Mouse (Mus musculus) liver, postnatal 0 days (tissue): ENCODE measurements around the gene Sec14l2. TPM values are rescaled to one million over a fixed set of nuclear protein-coding genes. Genes with fewer than 3 reads are reported as not detected.

Experiments
- ATAC-seq: fragments of 200-750 bp; cut with Nextera tagmentation; 2 replicates; pipeline ENCODE4 v1.8.0; 2017; ENCODE audit warnings: mild to moderate bottlenecking, moderate library complexity
- DNase-seq: peaks from one replicate; pipeline ENCODE4 v3.0.0-alpha.2; 2016
- H3K27ac ChIP-seq: fragments of 300-500 bp; sonication (generic); 2 replicates; pipeline ENCODE4 v1.5.1; 2014; ENCODE audit warnings: antibody characterized with exemption, moderate library complexity, mild to moderate bottlenecking, low read depth
- H3K27me3 ChIP-seq: fragments of 300-500 bp; sonication (generic); 2 replicates; pipeline ENCODE4 v1.6.1; 2014; ENCODE audit warnings: low read length, control low read depth, mixed read lengths; ENCODE audit not compliant: insufficient read depth
- H3K36me3 ChIP-seq: fragments of 300-500 bp; sonication (generic); replicated peaks from 2 replicates; pipeline ENCODE4 v1.6.1; 2014; ENCODE audit warnings: mild to moderate bottlenecking, control low read depth, low read length, moderate library complexity, mixed read lengths; ENCODE audit not compliant: insufficient read depth
- H3K4me1 ChIP-seq: fragments of 300-500 bp; sonication (generic); 2 replicates; pipeline ENCODE4 v1.6.1; 2014; ENCODE audit warnings: antibody characterized with exemption, mild to moderate bottlenecking, control low read depth; ENCODE audit not compliant: insufficient read depth
- H3K4me2 ChIP-seq: fragments of 300-500 bp; sonication (generic); 2 replicates; pipeline ENCODE4 v1.6.1; 2014; ENCODE audit warnings: low read depth, mild to moderate bottlenecking, low read length, moderate library complexity, mixed read lengths
- H3K4me3 ChIP-seq: fragments of 300-500 bp; sonication (generic); 2 replicates; pipeline ENCODE4 v1.5.1; 2014; ENCODE audit warnings: low read depth, low read length
- H3K9ac ChIP-seq: fragments of 300-500 bp; sonication (generic); replicated peaks from 2 replicates; pipeline ENCODE4 v1.6.1; 2014; ENCODE audit warnings: mild to moderate bottlenecking, moderate library complexity
- H3K9me3 ChIP-seq: fragments of 300-500 bp; sonication (generic); 2 replicates; pipeline ENCODE4 v1.6.1; 2016; ENCODE audit warnings: mild to moderate bottlenecking, control low read depth, low read length, mixed read lengths
- CTCF ChIP-seq: sonication (generic); IDR thresholded peaks from 2 replicates; pipeline ENCODE4 v1.5.1; 2016; ENCODE audit warnings: antibody characterized with exemption, low read depth
- EP300 ChIP-seq: IDR thresholded peaks from 2 replicates; pipeline ENCODE4 v1.6.1; 2016; ENCODE audit warnings: antibody characterized with exemption, low read depth, mild to moderate bottlenecking
- WGBS: fragments of 180-500 bp; shearing (Covaris S2); extraction: QIAGEN DNeasy Blood & Tissue Kit; methylation state at CpG from one replicate; pipeline ENCODE4 v1.1.7; 2014; ENCODE audit not compliant: insufficient replicate concordance; 5-methylcytosine and 5-hydroxymethylcytosine counted together
- polyA plus RNA-seq: library from polyadenylated mRNA; unstranded; fragments of >200 nt; fragmentation: Nextera tagmentation; extraction: Ambion mirVana; gene quantifications from 2 replicates; pipeline ENCODE4 v1.2.1, GENCODE M21; 2015

Sec14l2 gene
- polyA plus RNA-seq = 48.0 and 54.2 TPM in 2 replicates

DNA sequence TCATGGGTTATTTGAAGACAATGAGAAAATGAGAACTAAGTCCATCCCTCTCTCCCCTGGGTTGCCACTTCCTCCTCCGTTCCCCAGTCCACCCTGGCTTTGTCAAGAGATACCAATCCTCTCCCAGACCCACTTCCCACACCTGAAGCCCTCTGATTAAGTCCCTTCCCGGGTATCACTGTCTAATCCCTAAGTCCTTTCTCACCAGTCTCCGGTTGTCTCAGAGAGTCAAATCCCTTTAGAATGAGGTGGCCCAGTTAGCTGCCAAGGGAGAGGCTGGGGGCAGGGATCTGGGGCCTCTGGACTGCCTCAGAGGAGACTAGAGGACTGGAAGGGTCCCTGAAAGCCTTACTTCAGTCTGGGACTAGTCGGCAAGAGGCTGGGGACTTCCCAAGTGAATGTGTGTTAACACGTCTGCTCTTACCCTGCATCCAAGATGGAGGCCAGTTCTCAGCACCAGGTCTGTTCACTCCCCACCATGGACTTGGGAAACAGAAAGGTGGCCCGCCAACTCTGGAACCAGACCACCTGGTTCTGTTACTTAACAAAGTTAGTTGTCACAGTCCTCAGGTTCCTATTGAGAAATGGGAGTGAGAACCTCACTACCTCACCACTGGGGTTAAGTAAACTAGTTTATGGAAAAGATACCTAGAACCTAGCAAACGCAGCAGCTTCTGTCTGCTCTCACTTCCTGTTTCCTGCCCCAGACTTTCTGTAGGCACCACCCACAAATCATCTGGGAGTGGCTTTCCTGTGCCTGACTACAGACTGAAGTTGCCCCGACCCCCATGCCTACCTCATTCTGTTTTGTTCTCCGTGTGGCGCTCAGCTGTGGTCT is at the start of gene Sec14l2:
Gene Sec14l2, minus strand, starts transcription at position 674 of the 838 bp plus-strand sequence.
- peaks cover 35% of the 10 kb centered on the region for H3K4me1 ChIP-seq
- no peak within 1 kb of the TSS for H3K27ac ChIP-seq
- no peak within 1 kb of the TSS for H3K4me3 ChIP-seq
- no peaks in the 10 kb centered on the region for H3K27me3 ChIP-seq
- WGBS = 55% methylated on average over 10 of the region's 10 CpGs
- H3K4me2 ChIP-seq = peak within 1 kb of the TSS; percentile 0; the same call in 1 of the 2 replicates
- H3K36me3 ChIP-seq = no peaks in the 10 kb centered on the region
- DNase-seq (peak; percentile 44), ATAC-seq (peak; percentile 16; the same call in 1 of the 2 replicates)
- TF ChIP-seq EP300 (no peak), CTCF (no peak)
- H3K9me3 ChIP-seq = 0 out of 2 replicates have a peak, but pooled peaks cover 2% of the 10 kb centered on the region
- no peak within 1 kb of the TSS for H3K9ac ChIP-seq

DNA sequence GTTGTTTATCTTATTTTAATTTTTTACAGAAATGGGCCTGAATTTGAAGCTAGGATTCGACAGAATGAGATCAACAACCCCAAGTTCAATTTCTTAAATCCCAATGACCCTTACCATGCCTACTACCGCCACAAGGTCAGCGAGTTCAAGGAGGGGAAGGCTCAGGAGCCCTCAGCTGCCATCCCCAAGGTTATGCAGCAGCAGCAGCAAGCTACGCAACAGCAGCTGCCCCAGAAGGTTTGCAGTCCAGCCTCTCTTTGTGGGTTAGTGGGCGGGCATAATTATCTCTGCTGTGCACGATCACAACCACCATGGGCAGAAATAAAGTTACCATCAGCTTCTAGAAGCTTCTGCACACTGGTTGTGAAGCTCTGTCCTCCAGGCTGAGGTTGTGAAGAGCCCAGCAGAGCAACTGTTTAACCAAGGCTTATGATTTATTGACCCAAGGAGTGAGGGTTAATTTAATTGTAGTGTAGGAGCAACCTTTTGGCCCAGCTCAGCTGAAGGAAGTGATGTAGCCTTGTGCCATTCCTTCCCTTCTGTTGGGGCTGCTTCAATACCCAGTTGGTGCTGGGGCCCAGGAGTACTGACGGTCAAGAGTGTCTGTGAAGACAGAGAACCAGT is 43.4 kb upstream of the Sec14l2 start:
- no peak for ATAC-seq
- 84% methylated on average over 7 of the region's 7 CpGs for WGBS

DNA sequence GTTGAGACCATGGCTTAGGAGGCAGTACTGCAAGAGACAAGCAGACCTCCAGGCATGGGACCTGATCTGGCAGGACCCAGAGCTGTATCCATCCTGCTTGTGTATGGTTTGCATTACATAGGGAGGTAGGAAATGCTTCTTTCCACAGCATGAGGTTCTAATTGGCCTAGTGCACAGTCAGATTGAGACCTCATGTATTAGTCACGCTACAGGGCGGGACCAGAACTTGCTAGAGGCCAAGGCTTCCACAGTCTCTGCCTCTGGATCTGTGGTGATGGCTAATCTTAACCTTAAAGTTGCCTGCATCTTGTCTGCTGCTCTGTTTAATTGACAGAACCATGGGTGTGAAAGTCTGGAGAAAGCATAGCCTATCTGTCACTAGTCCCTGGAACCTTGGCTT is 41.5 kb upstream of the Sec14l2 start:
- no peak overlapping the region for H3K4me2 ChIP-seq
- ATAC-seq = no peak
- peaks cover 18% of the 10 kb centered on the region for H3K4me1 ChIP-seq
- no peak overlapping the region for H3K9ac ChIP-seq
- DNase-seq = no peak
- 93% methylated on average over 2 of the region's 2 CpGs for WGBS
- TF ChIP-seq EP300 (no peak), CTCF (no peak)
- H3K36me3 ChIP-seq = peaks cover 79% of the 10 kb centered on the region
- no peaks in the 10 kb centered on the region for H3K27me3 ChIP-seq
- H3K9me3 ChIP-seq = no peaks in the 10 kb centered on the region
- H3K27ac ChIP-seq = no peak overlapping the region
- H3K4me3 ChIP-seq = no peak overlapping the region

More for the DNA sequence above, 43.4 kb upstream of the Sec14l2 start:
- no peak overlapping the region for H3K4me3 ChIP-seq
- no peak overlapping the region for H3K4me2 ChIP-seq
- no peaks in the 10 kb centered on the region for H3K27me3 ChIP-seq
- peaks cover 96% of the 10 kb centered on the region for H3K36me3 ChIP-seq
- H3K9ac ChIP-seq = no peak overlapping the region
- no peak for TF ChIP-seq EP300
- no peak overlapping the region for H3K27ac ChIP-seq
- no peak for DNase-seq
- H3K4me1 ChIP-seq = peaks cover 6% of the 10 kb centered on the region
- no peaks in the 10 kb centered on the region for H3K9me3 ChIP-seq

DNA sequence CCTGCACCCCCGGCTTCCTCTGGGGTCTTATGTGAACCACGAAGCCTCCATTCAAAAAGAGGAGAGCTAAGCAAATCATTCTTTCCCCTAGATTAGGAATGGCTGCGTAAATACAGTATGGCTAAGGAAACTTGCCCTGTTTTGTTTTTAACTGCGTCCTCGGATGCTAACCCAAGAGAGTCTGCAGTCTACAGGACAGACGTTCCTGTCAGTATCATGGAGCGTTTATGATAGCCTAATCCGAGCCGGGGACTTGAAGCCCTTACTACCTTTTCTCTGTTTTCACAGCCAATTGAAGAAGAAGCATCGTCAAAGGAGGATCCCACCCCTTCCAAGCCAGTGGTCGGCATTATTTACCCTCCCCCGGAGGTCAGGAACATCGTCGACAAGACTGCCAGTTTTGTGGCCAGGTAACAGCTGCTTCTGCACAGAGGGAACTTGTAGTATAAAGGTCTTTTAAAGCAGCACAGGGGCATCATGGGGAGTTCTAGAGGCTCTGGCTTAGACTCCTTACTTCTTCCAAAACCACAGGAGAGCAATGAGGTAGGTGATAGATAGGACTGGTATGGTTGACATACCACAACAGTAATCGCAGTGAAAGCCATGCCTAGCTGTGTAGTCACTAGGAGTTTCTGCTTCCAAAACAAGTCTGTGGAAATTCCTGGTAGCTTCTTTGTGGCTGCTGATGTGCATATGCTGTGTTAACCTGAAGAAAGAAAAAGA is 37.7 kb upstream of the Sec14l2 start:
- H3K9ac ChIP-seq = peak overlapping the region; percentile 85
- no peaks in the 10 kb centered on the region for H3K27me3 ChIP-seq
- ATAC-seq = no peak
- peak overlapping the region; percentile 88 for H3K4me2 ChIP-seq
- WGBS = 4% methylated on average over 15 of the region's 15 CpGs
- H3K4me3 ChIP-seq = peak overlapping the region; percentile 82
- no peaks in the 10 kb centered on the region for H3K9me3 ChIP-seq
- no peak for DNase-seq
- no peak for TF ChIP-seq EP300
- no peak for TF ChIP-seq CTCF
- peaks cover 30% of the 10 kb centered on the region for H3K4me1 ChIP-seq
- H3K36me3 ChIP-seq = peaks cover 41% of the 10 kb centered on the region
- H3K27ac ChIP-seq = peak overlapping the region; percentile 90

GRCm38 (mm10) chr11:4159808-4160708 is 36.8 kb upstream of the Sec14l2 start, which contains the start of the genes Ccdc157 and Sf3a1:
Gene Ccdc157 (minus strand): TSS chr11:4160293.
Gene Sf3a1 (plus strand): TSS chr11:4160350.
- H3K27ac ChIP-seq = peak within 1 kb of the TSS; percentile 90
- 3% methylated on average over 40 of the region's 54 CpGs for WGBS
- TF ChIP-seq EP300 = no peak
- TF ChIP-seq CTCF = no peak
- H3K27me3 ChIP-seq = no peaks in the 10 kb centered on the region
- peaks cover 30% of the 10 kb centered on the region for H3K4me1 ChIP-seq
- H3K36me3 ChIP-seq = peaks cover 34% of the 10 kb centered on the region
- H3K4me2 ChIP-seq = peak within 1 kb of the TSS; percentile 88
- H3K4me3 ChIP-seq = peak within 1 kb of the TSS; percentile 82
- H3K9ac ChIP-seq = peak within 1 kb of the TSS; percentile 85
- H3K9me3 ChIP-seq = no peaks in the 10 kb centered on the region
- DNase-seq (peak; percentile 96), ATAC-seq (peak; percentile 98)
